Mouse (Mus musculus) small intestine, adult 2 months (tissue): ENCODE results near the gene Tbx1. TPM values are rescaled to one million over a fixed set of nuclear protein-coding genes. Genes with fewer than 3 reads are reported as not detected.

ENCODE experiments used
- H3K27ac ChIP-seq: fragments of 200-500 bp; 2 replicates; pipeline ENCODE4 v1.5.1; 2012; ENCODE audit warnings: low read depth, low read length, control low read depth, inconsistent platforms; ENCODE audit not compliant: insufficient read depth
- H3K27me3 ChIP-seq: fragments of 200-500 bp; 2 replicates; pipeline ENCODE4 v1.6.1; 2012; ENCODE audit warnings: mild to moderate bottlenecking, moderate library complexity, low read length, inconsistent platforms; ENCODE audit not compliant: control insufficient read depth, insufficient read depth
- H3K36me3 ChIP-seq: fragments of 200-500 bp; 2 replicates; pipeline ENCODE4 v1.6.1; 2012; ENCODE audit warnings: mild to moderate bottlenecking, low read length, control low read depth, inconsistent platforms; ENCODE audit not compliant: control insufficient read depth, insufficient read depth
- H3K4me1 ChIP-seq: fragments of 200-500 bp; 2 replicates; pipeline ENCODE4 v1.6.1; 2012; ENCODE audit warnings: low read length, inconsistent platforms, mixed read lengths; ENCODE audit not compliant: control insufficient read depth, insufficient read depth, insufficient read length
- H3K4me3 ChIP-seq: fragments of 200-500 bp; 2 replicates; pipeline ENCODE4 v1.5.1; 2012; ENCODE audit warnings: low read depth, mild to moderate bottlenecking, control low read depth, inconsistent platforms, low read length, moderate library complexity
- CTCF ChIP-seq: fragments of 200-500 bp; IDR thresholded peaks from 2 replicates; pipeline ENCODE4 v1.5.1; 2012; ENCODE audit warnings: low read depth, mild to moderate bottlenecking, control low read depth, inconsistent platforms, low read length, moderate library complexity, mixed read lengths; ENCODE audit not compliant: insufficient replicate concordance, insufficient read length; ENCODE audit errors: extremely low read depth
- POLR2A ChIP-seq: fragments of 200-500 bp; IDR thresholded peaks from 2 replicates; pipeline ENCODE4 v1.6.1; 2012; ENCODE audit warnings: low read depth, mild to moderate bottlenecking, control low read depth, inconsistent platforms, low read length, moderate library complexity
- WGBS: fragments of 180-500 bp; shearing (Covaris S2); methylation state at CpG from one replicate; pipeline ENCODE4 v1.1.7; 2018; 5-methylcytosine and 5-hydroxymethylcytosine counted together
- polyA plus RNA-seq: library from polyadenylated mRNA; depleted of rRNA; stranded (reverse); fragments of >200 nt; gene quantifications from 2 replicates; pipeline ENCODE4 v1.2.3, GENCODE M21; 2012

Gene Tbx1
- polyA plus RNA-seq, 1 experiment = 8.3 TPM

DNA sequence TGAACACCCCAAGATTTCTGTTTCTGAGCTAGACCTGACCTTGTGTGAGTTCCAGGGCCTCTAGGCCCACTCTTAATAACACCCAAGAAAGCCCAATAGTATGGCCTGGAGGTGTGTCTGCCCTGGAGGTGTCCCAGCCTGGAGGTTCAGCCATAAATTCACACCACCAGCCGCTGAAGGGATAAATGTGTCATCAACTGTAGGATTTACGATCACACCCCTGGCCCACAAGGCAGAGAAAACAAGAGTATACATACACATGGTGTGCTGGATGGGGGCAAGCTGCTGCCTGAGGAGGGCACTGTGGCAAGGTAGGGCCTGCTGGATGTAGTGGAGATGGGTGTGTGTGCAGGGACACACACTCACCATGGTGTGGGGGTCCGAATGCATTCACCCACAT is 22.8 kb upstream of the Tbx1 start:
- 85% methylated on average over 3 of the region's 3 CpGs for WGBS
- TF ChIP-seq CTCF = no peak
- TF ChIP-seq POLR2A = no peak
- no peaks in the 10 kb centered on the region for H3K36me3 ChIP-seq

DNA sequence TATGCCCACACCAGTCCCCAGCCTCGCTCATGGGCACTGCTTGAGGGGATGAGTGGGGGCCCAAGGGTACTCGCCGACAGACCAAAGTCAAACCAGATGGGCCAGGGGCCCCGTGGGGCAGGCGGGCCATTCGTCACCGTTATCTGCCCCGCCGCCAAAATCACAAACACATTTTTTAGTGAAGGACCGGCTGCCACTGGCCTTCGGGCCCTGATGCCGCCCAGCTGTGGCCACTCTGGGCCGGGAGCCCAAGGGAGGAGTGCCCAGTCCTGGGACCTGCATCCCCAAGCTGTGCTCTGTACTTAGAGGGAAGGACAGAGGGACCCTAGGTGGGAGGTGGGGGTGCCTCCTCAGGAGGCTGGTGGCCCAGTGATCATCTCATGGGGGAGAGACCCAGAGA is 21.3 kb upstream of the Tbx1 start:
- 74% methylated on average over 13 of the region's 13 CpGs for WGBS

More for the DNA sequence above, 22.8 kb upstream of the Tbx1 start:
- Histone ChIP-seq H3K27me3 (0 out of 2 replicates have a peak, but pooled peaks cover 3% of the 10 kb centered on the region), H3K4me3 (no peak overlapping the region), H3K4me1 (peaks cover 9% of the 10 kb centered on the region; the same call in 1 of the 2 replicates), H3K27ac (no peak overlapping the region)

DNA sequence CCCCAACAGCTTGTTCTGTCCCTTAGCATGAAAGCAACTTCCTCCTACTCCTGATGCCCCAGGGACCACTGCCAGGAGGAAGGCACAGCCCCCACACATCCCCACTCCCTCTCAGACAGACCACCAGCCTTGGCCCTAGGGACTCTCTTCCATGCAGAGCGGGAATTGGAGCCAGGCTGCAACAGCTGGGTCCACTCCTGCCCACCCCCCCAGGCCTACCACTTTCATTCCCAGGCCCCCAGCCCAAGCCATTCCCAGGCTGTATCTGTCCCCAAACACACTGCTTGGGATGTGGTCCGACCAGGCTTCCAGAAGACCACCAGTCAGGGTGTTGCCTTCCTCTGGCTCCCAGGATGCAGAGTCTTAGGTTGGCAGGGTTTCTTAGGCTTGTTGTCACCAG is 18.6 kb upstream of the Tbx1 start:
- TF ChIP-seq POLR2A = no peak
- Histone ChIP-seq H3K27ac (no peak overlapping the region), H3K36me3 (no peaks in the 10 kb centered on the region), H3K27me3 (0 out of 2 replicates have a peak, but pooled peaks cover 3% of the 10 kb centered on the region), H3K4me3 (no peak overlapping the region), H3K4me1 (no peaks in the 10 kb centered on the region)
- WGBS = 88% methylated on average over 2 of the region's 2 CpGs

More for the DNA sequence above, 21.3 kb upstream of the Tbx1 start:
- Histone ChIP-seq H3K27ac (no peak overlapping the region), H3K4me3 (no peak overlapping the region), H3K36me3 (no peaks in the 10 kb centered on the region), H3K27me3 (0 out of 2 replicates have a peak, but pooled peaks cover 3% of the 10 kb centered on the region), H3K4me1 (no peaks in the 10 kb centered on the region)
- TF ChIP-seq POLR2A (no peak), CTCF (no peak)

DNA sequence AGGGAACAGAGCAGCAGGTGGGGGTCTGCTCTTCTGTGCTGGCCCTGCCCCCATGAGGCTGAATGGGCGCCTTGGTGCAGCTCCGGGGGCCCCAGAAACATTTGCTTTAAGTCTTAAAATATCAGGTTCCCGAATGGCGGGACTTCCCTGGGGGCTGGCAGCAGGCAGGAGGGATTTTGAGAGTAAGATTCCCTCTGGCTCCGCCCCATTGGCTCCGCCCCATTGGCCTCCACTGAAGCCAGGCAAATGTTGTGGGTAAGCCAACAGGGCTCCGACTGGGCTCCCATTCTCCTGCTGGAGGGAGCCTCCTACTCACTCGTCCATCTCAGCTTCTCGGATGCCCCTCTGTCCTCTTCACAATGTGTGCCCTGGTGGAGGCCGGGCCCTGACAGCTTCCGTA is 17.8 kb upstream of the Tbx1 start:
- TF ChIP-seq CTCF = no peak
- TF ChIP-seq POLR2A = no peak
- 34% methylated on average over 11 of the region's 11 CpGs for WGBS
- Histone ChIP-seq H3K36me3 (no peaks in the 10 kb centered on the region), H3K4me1 (no peaks in the 10 kb centered on the region), H3K27ac (no peak overlapping the region), H3K27me3 (0 out of 2 replicates have a peak, but pooled peaks cover 3% of the 10 kb centered on the region), H3K4me3 (no peak overlapping the region)

DNA sequence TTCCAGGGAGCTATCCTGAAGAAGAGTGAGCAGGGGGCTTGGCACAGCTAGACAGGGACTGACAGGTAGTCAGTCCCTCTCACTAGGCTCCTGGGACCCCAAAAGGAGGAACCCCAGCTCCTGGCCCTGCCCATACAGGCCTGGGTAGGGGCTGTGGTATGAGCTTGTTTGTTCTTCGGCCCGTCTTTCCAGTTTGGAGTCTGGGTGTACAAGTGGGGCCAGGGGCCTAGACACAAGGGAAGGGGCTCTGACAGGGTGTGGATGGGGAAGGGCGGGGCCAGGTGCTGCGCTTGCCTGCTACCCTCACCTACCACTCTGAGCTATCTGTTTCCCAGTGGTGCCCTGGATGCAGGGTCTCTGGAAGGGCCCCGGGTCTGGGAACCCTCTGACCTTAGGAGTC is 15.2 kb upstream of the Tbx1 start:
- Histone ChIP-seq H3K36me3 (no peaks in the 10 kb centered on the region), H3K4me1 (no peaks in the 10 kb centered on the region), H3K27me3 (0 out of 2 replicates have a peak, but pooled peaks cover 3% of the 10 kb centered on the region), H3K4me3 (no peak overlapping the region), H3K27ac (no peak overlapping the region)
- WGBS = 76% methylated on average over 5 of the region's 5 CpGs
- TF ChIP-seq CTCF = no peak
- TF ChIP-seq POLR2A = no peak

DNA sequence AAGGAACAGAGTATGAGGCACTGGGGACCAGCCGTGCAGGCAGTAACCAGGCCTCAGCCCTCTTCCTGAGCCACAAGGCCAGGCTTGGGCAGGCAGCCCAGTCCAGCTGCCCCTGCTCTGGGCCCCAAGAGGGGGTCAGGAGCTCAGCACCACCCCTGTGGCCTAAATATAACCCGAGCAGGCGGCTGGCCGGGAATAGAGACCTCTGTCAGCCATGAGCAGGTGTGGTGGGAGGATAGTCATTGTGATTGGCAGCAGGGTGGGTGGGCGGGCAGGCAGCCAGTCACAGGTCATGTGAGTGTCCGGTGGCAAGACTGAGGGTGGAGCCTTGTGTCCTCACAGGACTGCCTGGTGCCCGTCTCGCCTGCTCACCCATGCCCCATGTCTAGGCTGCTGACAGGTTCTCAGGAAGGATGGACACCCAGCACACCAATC is 13.8 kb upstream of the Tbx1 start:
- Histone ChIP-seq H3K4me3 (no peak overlapping the region), H3K27ac (no peak overlapping the region), H3K36me3 (no peaks in the 10 kb centered on the region), H3K27me3 (no peaks in the 10 kb centered on the region), H3K4me1 (no peaks in the 10 kb centered on the region)
- TF ChIP-seq POLR2A = no peak
- TF ChIP-seq CTCF = no peak
- 74% methylated on average over 8 of the region's 8 CpGs for WGBS

DNA sequence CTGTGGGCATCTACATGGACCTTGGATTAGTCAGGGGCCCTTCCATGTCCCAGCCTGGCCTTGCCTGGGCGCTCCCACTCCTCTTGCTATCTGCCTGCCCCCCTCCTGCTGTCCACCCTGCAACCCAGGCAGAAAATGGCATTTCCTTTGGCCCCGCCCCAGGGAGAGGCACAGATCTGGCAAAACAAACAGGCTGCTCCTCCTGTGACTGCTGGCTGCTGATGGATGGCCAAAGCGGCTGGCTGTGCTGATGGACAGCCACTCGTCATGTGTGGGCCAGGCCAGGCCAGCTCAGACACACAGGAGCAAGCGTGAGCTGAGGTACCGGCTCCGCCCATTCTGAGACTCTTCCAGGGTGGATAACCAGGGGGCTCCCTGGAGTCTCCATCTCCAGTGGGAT is 11.0 kb upstream of the Tbx1 start:
- Histone ChIP-seq H3K27me3 (no peaks in the 10 kb centered on the region), H3K4me1 (no peaks in the 10 kb centered on the region), H3K4me3 (no peak overlapping the region), H3K27ac (no peak overlapping the region), H3K36me3 (no peaks in the 10 kb centered on the region)
- no peak for TF ChIP-seq POLR2A
- TF ChIP-seq CTCF = no peak
- WGBS = 72% methylated on average over 7 of the region's 7 CpGs
